Mouse (Mus musculus) intestine, postnatal 0 days (tissue): ENCODE data around the gene Gm17571. TPM values are rescaled to one million over a fixed set of nuclear protein-coding genes. Genes with fewer than 3 reads are reported as not detected.

Source experiments
- ATAC-seq: fragments of 200-750 bp; cut with Nextera tagmentation; 2 replicates; pipeline ENCODE4 v1.8.0; 2017; ENCODE audit warnings: mild to moderate bottlenecking, moderate TSS enrichment, moderate library complexity
- H3K27ac ChIP-seq: fragments of 300-500 bp; sonication (generic); 2 replicates; pipeline ENCODE4 v1.5.1; 2014; ENCODE audit warnings: mild to moderate bottlenecking, low read depth, low read length, moderate library complexity
- H3K27me3 ChIP-seq: fragments of 300-500 bp; sonication (generic); replicated peaks from 2 replicates; pipeline ENCODE4 v1.6.1; 2014; ENCODE audit warnings: low read length, mixed read lengths; ENCODE audit not compliant: control insufficient read depth, insufficient read depth
- H3K36me3 ChIP-seq: fragments of 300-500 bp; sonication (generic); 2 replicates; pipeline ENCODE4 v1.6.1; 2014; ENCODE audit warnings: mild to moderate bottlenecking, moderate library complexity; ENCODE audit not compliant: control insufficient read depth, insufficient read depth
- H3K4me1 ChIP-seq: fragments of 300-500 bp; sonication (generic); replicated peaks from 2 replicates; pipeline ENCODE4 v1.6.1; 2014; ENCODE audit warnings: antibody characterized with exemption, low read length, mixed read lengths; ENCODE audit not compliant: control insufficient read depth, insufficient read depth
- H3K4me2 ChIP-seq: fragments of 300-500 bp; sonication (generic); replicated peaks from 2 replicates; pipeline ENCODE4 v1.6.1; 2014; ENCODE audit warnings: low read depth, mild to moderate bottlenecking, moderate library complexity
- H3K4me3 ChIP-seq: fragments of 300-500 bp; sonication (generic); 2 replicates; pipeline ENCODE4 v1.5.1; 2014; ENCODE audit warnings: low read depth, low read length
- H3K9ac ChIP-seq: fragments of 300-500 bp; sonication (generic); 2 replicates; pipeline ENCODE4 v1.6.1; 2014; ENCODE audit warnings: mild to moderate bottlenecking, low read depth, low read length
- H3K9me3 ChIP-seq: fragments of 300-500 bp; sonication (generic); 2 replicates; pipeline ENCODE4 v1.6.1; 2016; ENCODE audit warnings: mixed run types; ENCODE audit not compliant: control insufficient read depth
- CTCF ChIP-seq: sonication (generic); IDR thresholded peaks from 2 replicates; pipeline ENCODE4 v1.5.1; 2016; ENCODE audit warnings: low read depth, mild to moderate bottlenecking, control low read depth, antibody characterized with exemption, moderate library complexity
- WGBS: fragments of 180-500 bp; shearing (Covaris S2); extraction: QIAGEN DNeasy Blood & Tissue Kit; methylation state at CpG from one replicate; pipeline ENCODE4 v1.1.7; 2014; 5-methylcytosine and 5-hydroxymethylcytosine counted together
- polyA plus RNA-seq: library from polyadenylated mRNA; unstranded; fragments of >200 nt; fragmentation: Nextera tagmentation; extraction: Ambion mirVana; gene quantifications from 2 replicates; pipeline ENCODE4 v1.2.1, GENCODE M21; 2015

Gene Gm17571
- polyA plus RNA-seq, 1 experiment from 2014 or later: not detected

- WGBS: 46% methylated on average over 6 of the region's 6 CpGs
- no peak for TF ChIP-seq CTCF
- H3K27ac ChIP-seq: no peak overlapping the region
- H3K9me3 ChIP-seq: no peaks in the 10 kb centered on the region
- H3K4me1 ChIP-seq: no peaks in the 10 kb centered on the region
- no peaks in the 10 kb centered on the region for H3K36me3 ChIP-seq
- no peak overlapping the region for H3K4me2 ChIP-seq
- no peak overlapping the region for H3K9ac ChIP-seq
- H3K27me3 ChIP-seq: no peaks in the 10 kb centered on the region
- H3K4me3 ChIP-seq: no peak overlapping the region
- ATAC-seq: peak; percentile 68
Measured at GRCm38 (mm10) chr9:13430302-13430701, 16.3 kb downstream of the Gm17571 start.

- H3K4me2 ChIP-seq: no peak overlapping the region
- 39% methylated on average over 2 of the region's 2 CpGs for WGBS
- no peaks in the 10 kb centered on the region for H3K36me3 ChIP-seq
Measured at GRCm38 (mm10) chr9:13429477-13430125, 17.0 kb downstream of the Gm17571 start.

DNA sequence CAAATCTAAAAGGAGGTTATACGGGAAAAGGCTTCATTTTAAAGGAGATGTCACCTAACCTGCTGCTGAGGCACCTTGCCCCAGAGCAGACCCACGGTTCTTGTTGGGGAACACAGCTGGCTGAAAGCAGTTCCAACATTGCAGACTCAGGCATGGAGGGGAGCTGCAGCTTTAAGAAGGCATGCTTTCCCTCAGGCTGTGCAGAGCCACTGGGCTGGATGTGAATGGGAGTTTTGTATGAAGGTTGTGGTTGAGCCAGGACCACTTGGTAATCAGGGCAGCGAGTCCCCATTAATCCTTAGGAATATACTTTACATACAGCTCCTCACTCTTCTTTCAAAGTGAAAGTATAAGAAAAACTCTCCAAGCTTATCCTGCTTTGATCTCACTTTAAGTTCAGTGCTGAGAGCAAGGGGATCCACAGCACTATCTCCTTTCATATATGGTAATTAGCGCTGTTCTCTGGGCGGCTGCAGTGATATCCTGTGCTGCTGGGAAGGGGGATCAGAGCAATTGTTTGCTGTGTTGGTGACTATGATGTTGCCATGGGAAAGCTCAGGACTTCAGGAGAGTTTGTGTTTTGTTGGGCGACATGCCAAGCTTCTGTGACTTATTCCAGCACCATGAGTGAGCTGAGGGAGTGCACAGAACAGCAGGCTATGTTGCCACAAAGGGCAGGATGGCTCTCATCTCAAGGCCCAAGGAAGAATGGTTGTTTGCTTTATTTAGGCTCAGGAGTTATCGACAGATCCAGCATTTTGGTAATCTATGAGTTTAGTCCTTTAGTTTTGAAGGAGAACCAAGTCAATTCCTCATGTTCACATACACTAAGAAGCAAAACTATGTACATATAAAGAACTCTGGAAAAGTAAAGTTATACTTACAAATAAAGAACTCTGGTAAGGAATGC lies 21.3 kb downstream of the Gm17571 start:
- Histone ChIP-seq H3K27me3 (no peaks in the 10 kb centered on the region), H3K9me3 (no peaks in the 10 kb centered on the region), H3K4me1 (no peaks in the 10 kb centered on the region), H3K36me3 (no peaks in the 10 kb centered on the region), H3K4me2 (no peak overlapping the region), H3K4me3 (no peak overlapping the region), H3K9ac (no peak overlapping the region), H3K27ac (0 out of 2 replicates have a peak overlapping the region, but pooled peaks have one; percentile 5)
- no peak for TF ChIP-seq CTCF
- ATAC-seq: no peak
- WGBS: 31% methylated on average over 7 of the region's 7 CpGs

More at GRCm38 (mm10) chr9:13429477-13430125, 17.0 kb downstream of the Gm17571 start:
- no peaks in the 10 kb centered on the region for H3K27me3 ChIP-seq
- no peak for ATAC-seq
- no peak overlapping the region for H3K4me3 ChIP-seq
- no peaks in the 10 kb centered on the region for H3K9me3 ChIP-seq
- no peak for TF ChIP-seq CTCF
- no peak overlapping the region for H3K27ac ChIP-seq
- no peaks in the 10 kb centered on the region for H3K4me1 ChIP-seq
- no peak overlapping the region for H3K9ac ChIP-seq

DNA sequence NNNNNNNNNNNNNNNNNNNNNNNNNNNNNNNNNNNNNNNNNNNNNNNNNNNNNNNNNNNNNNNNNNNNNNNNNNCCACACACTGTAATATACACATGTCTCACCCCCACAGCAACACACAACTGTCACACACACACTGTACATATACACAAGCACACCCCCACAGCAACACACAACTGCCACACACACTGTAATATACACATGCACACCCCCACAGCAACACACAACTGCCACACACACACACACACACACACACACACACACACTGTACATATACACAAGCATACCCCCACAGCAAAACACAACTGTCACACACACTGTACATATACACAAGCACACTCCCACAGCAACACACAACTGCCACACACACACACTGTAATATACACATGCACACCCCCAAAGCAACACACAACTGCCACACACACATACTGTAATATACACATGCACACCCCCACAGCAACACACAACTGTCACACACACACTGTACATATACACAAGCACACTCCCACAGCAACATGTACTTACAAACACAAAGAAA lies 32.3 kb downstream of the Gm17571 start:
- H3K4me3 ChIP-seq: no peak overlapping the region
- ATAC-seq: no peak
- H3K27ac ChIP-seq: no peak overlapping the region
- H3K27me3 ChIP-seq: no peaks in the 10 kb centered on the region
- no peak overlapping the region for H3K4me2 ChIP-seq
- H3K9me3 ChIP-seq: no peaks in the 10 kb centered on the region
- no peak overlapping the region for H3K9ac ChIP-seq
- H3K4me1 ChIP-seq: no peaks in the 10 kb centered on the region
- H3K36me3 ChIP-seq: no peaks in the 10 kb centered on the region
- TF ChIP-seq CTCF: no peak

Other genes with a start within 250 kb of the Gm17571 start
- gene Jrkl, start 200.9 kb downstream of the Gm17571 start, polyA plus RNA-seq: 6.9 and 7.0 TPM in 2 replicates
- gene Ccdc82, start 199.8 kb downstream of the Gm17571 start, polyA plus RNA-seq: 5.2 and 5.8 TPM in 2 replicates
- gene Maml2, start 148.8 kb downstream of the Gm17571 start, polyA plus RNA-seq: 3.1 and 3.4 TPM in 2 replicates